In the genomic region with DNA sequence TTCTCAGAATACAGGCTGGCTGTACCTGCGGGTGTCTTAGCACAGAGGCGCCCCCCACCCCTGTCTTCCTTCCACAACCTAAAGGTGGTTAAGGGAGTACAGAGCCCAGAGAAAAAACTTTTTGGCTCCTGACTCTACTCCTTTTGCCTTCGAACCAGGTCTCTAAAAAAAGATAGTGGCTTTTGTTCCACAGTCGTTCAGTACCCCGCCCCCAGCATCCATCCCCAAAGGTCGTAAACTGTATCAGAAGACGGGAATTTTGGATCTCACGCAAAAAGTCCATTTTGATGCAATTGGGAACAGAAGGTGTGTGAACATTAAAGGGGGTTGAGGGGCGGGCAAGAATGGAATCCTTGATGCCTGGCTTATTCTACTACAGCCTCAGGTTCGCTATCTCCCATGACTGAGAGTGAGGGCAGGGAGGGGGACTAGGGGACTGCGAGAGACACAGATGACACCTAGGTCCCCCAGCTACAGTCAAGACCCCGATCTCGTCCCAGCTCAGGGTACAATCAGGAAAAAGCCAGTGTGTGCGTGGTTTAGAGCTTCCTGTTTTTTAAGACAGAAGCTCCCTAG, we compare ENCODE assay signal across 7 mouse cellular contexts. TPM values are rescaled to one million over a fixed set of nuclear protein-coding genes. Genes with fewer than 3 reads are reported as not detected.
DNase-seq lines count a peak whose midpoint lies in the region; ATAC-seq lines count a peak whose summit lies in the region.

No protein-coding gene starts in this region.

- 1% methylated on average over 14 of the region's 14 CpGs for WGBS in lung, embryonic 15.5 days
- WGBS in embryonic facial prominence, embryonic 14.5 days = 1% methylated on average over 14 of the region's 14 CpGs
- 1% methylated on average over 14 of the region's 14 CpGs for WGBS in intestine, embryonic 16.5 days
- WGBS in midbrain, embryonic 16.5 days = 0% methylated on average over 14 of the region's 14 CpGs

- no peaks in the 10 kb centered on the region for H3K27me3 ChIP-seq in lung, embryonic 15.5 days
- no peaks in the 10 kb centered on the region for H3K27me3 ChIP-seq in embryonic facial prominence, embryonic 14.5 days (replicated peaks; ENCODE audit: control insufficient read depth, insufficient read depth, low read length)
- no peaks in the 10 kb centered on the region for H3K27me3 ChIP-seq in intestine, embryonic 16.5 days (replicated peaks; ENCODE audit: control insufficient read depth, insufficient read depth, low read length)
- H3K27me3 ChIP-seq in midbrain, embryonic 16.5 days (ENCODE audit: control insufficient read depth, insufficient read depth, low read depth, low read length) = no peaks in the 10 kb centered on the region

- H3K4me1 ChIP-seq in lung, embryonic 15.5 days = peaks cover 30% of the 10 kb centered on the region
- 0 out of 2 replicates have a peak, but pooled peaks cover 5% of the 10 kb centered on the region for H3K4me1 ChIP-seq in embryonic facial prominence, embryonic 14.5 days (ENCODE audit: control insufficient read depth, insufficient read depth, low read length)
- H3K4me1 ChIP-seq in intestine, embryonic 16.5 days (ENCODE audit: control insufficient read depth, insufficient read depth, low read length) = peaks cover 17% of the 10 kb centered on the region
- peaks cover 7% of the 10 kb centered on the region for H3K4me1 ChIP-seq in midbrain, embryonic 16.5 days (ENCODE audit: control insufficient read depth, insufficient read depth, low read length)

- no peaks in the 10 kb centered on the region for H3K36me3 ChIP-seq in lung, embryonic 15.5 days
- H3K36me3 ChIP-seq in embryonic facial prominence, embryonic 14.5 days (ENCODE audit: control insufficient read depth, insufficient read depth, low read length) = no peaks in the 10 kb centered on the region
- H3K36me3 ChIP-seq in intestine, embryonic 16.5 days (ENCODE audit: control insufficient read depth, insufficient read depth, low read length) = no peaks in the 10 kb centered on the region
- no peaks in the 10 kb centered on the region for H3K36me3 ChIP-seq in midbrain, embryonic 16.5 days (ENCODE audit: control insufficient read depth, insufficient read depth, low read length)

- H3K4me3 ChIP-seq in lung, embryonic 15.5 days = peak overlapping the region; percentile 74
- H3K4me3 ChIP-seq in embryonic facial prominence, embryonic 14.5 days (ENCODE audit: low read depth, low read length) = peak overlapping the region; percentile 69
- peak overlapping the region; percentile 92 for H3K4me3 ChIP-seq in intestine, embryonic 16.5 days (ENCODE audit: low read length)
- peak overlapping the region; percentile 64 for H3K4me3 ChIP-seq in midbrain, embryonic 16.5 days (ENCODE audit: low read depth, low read length)

- H3K9ac ChIP-seq in lung, embryonic 15.5 days = peak overlapping the region; percentile 70
- peak overlapping the region; percentile 80 for H3K9ac ChIP-seq in embryonic facial prominence, embryonic 14.5 days (ENCODE audit: low read depth, low read length)
- peak overlapping the region; percentile 95 for H3K9ac ChIP-seq in intestine, embryonic 16.5 days (ENCODE audit: low read depth, low read length)
- H3K9ac ChIP-seq in midbrain, embryonic 16.5 days (ENCODE audit: low read depth, low read length) = peak overlapping the region; percentile 84

- peak overlapping the region; percentile 77 for H3K4me2 ChIP-seq in lung, embryonic 15.5 days
- peak overlapping the region; percentile 80 for H3K4me2 ChIP-seq in embryonic facial prominence, embryonic 14.5 days (ENCODE audit: low read depth, low read length)
- peak overlapping the region; percentile 89 for H3K4me2 ChIP-seq in intestine, embryonic 16.5 days (ENCODE audit: low read depth, low read length)
- H3K4me2 ChIP-seq in midbrain, embryonic 16.5 days (ENCODE audit: low read length) = peak overlapping the region; percentile 89

- no peak; the same call in 1 of the 2 replicates for ATAC-seq in lung, embryonic 15.5 days (ENCODE audit: borderline replicate concordance, extremely low read depth, low FRiP score, low TSS enrichment)
- no peak for ATAC-seq in embryonic facial prominence, embryonic 14.5 days (ENCODE audit: low read depth)
- ATAC-seq in intestine, embryonic 16.5 days = no peak; the same call in 1 of the 2 replicates
- peak; percentile 54 for ATAC-seq in midbrain, embryonic 16.5 days
- no peak for ATAC-seq in megakaryocyte progenitor cell, adult 5-6 weeks (replicated peaks; ENCODE audit: poor library complexity)

- H3K27ac ChIP-seq in lung, embryonic 15.5 days = peak overlapping the region; percentile 99
- peak overlapping the region; percentile 97 for H3K27ac ChIP-seq in embryonic facial prominence, embryonic 14.5 days (replicated peaks; ENCODE audit: low read depth, low read length)
- peak overlapping the region; percentile 99 for H3K27ac ChIP-seq in intestine, embryonic 16.5 days (ENCODE audit: low read length)
- peak overlapping the region; percentile 97 for H3K27ac ChIP-seq in midbrain, embryonic 16.5 days (ENCODE audit: low read length)

- DNase-seq in lung, postnatal 14 days = no peak
- DNase-seq in embryonic facial prominence, embryonic 14.5 days (ENCODE audit: low spot score) = no peak
- no peak for DNase-seq in Muller cell, postnatal 12 days (ENCODE audit: inconsistent ontology term)

- H3K9me3 ChIP-seq in lung, embryonic 15.5 days = no peaks in the 10 kb centered on the region
- no peaks in the 10 kb centered on the region for H3K9me3 ChIP-seq in embryonic facial prominence, embryonic 14.5 days (ENCODE audit: control insufficient read depth, low read length)
- H3K9me3 ChIP-seq in intestine, embryonic 16.5 days (ENCODE audit: control insufficient read depth, low read length) = no peaks in the 10 kb centered on the region
- H3K9me3 ChIP-seq in midbrain, embryonic 16.5 days (replicated peaks; ENCODE audit: control insufficient read depth, low read length, poor library complexity, severe bottlenecking) = no peaks in the 10 kb centered on the region

RNA-seq across cellular contexts. Expression of gene Maml3, which starts 3.4 kb away (rescaled TPM):
- polyA plus RNA-seq in lung, embryonic 15.5 days (2015; fragmentation: Nextera tagmentation; extraction: Ambion mirVana) = 7.4 and 8.4 TPM in 2 replicates
- polyA plus RNA-seq in embryonic facial prominence, embryonic 14.5 days (2014; fragmentation: Nextera tagmentation; extraction: Ambion mirVana) = 4.8 and 5.1 TPM in 2 replicates
- 3.6 and 4.0 TPM in 2 replicates for polyA plus RNA-seq in intestine, embryonic 16.5 days (2015; fragmentation: Nextera tagmentation; extraction: Ambion mirVana)
- polyA plus RNA-seq in midbrain, embryonic 16.5 days (2015; fragmentation: Nextera tagmentation; extraction: Ambion mirVana) = 5.7 and 6.9 TPM in 2 replicates
- 7.8 and 9.5 TPM in 2 replicates for total RNA-seq in megakaryocyte progenitor cell, adult 5-6 weeks (2015)
- total RNA-seq in megakaryocyte progenitor cell, adult 5-6 weeks (2017) = 5.9 and 7.9 TPM in 2 replicates
